Mouse (Mus musculus) heart, postnatal 25 days (tissue): Measurements from ENCODE around the gene Ffar3. TPM values are rescaled to one million over a fixed set of nuclear protein-coding genes. Genes with fewer than 3 reads are reported as not detected.

Experiments used
- total RNA-seq, 2 experiments: library from RNA; stranded (reverse); gene quantifications; 2 replicates each; pipeline ENCODE4 v1.2.3; 2021

Ffar3 gene
- total RNA-seq, 2 experiments from 2014 or later = not detected

Other genes with a start within 250 kb of the Ffar3 start
- gene Upk1a, start 243.3 kb downstream of the Ffar3 start, total RNA-seq = under 1 TPM in 1 of 2 experiments, not detected in 1; 0.52 TPM
- 1,000 to 10,000 TPM; 4,579 to 4,828 TPM for gene Cox6b1, start 230.0 kb downstream of the Ffar3 start, total RNA-seq
- not detected for gene Etv2, start 220.3 kb downstream of the Ffar3 start, total RNA-seq
- gene Rbm42, start 205.9 kb downstream of the Ffar3 start, total RNA-seq = 10 to 100 TPM; 49.9 to 53.9 TPM
- 1 to 10 TPM; 4.3 TPM for gene Haus5, start 191.2 kb downstream of the Ffar3 start, total RNA-seq
- gene Pmis2, start 184.6 kb downstream of the Ffar3 start, total RNA-seq = under 1 TPM in 1 of 2 experiments, not detected in 1; 0.65 TPM
- gene 2200002J24Rik, start 157.3 kb downstream of the Ffar3 start, total RNA-seq = not detected
- gene Atp4a, start 144.0 kb downstream of the Ffar3 start, total RNA-seq = not detected
- gene Tmem147, start 126.6 kb downstream of the Ffar3 start, total RNA-seq = 100 to 1,000 TPM; 269 to 278 TPM
- not detected for gene Gapdhs, start 112.5 kb downstream of the Ffar3 start, total RNA-seq
- 1 to 10 TPM; 2.3 to 5.5 TPM for gene Sbsn, start 104.7 kb downstream of the Ffar3 start, total RNA-seq
- gene Dmkn, start 92.4 kb downstream of the Ffar3 start, total RNA-seq = 1 to 10 TPM; 3.6 to 6.6 TPM
- gene Krtdap, start 68.3 kb downstream of the Ffar3 start, total RNA-seq = not detected
- gene Ffar2, start 32.4 kb downstream of the Ffar3 start, total RNA-seq = under 1 TPM in 1 of 2 experiments, not detected in 1; 0.22 TPM
- gene Ffar1, start 5.4 kb upstream of the Ffar3 start, total RNA-seq = not detected
- gene Cd22, start 24.2 kb upstream of the Ffar3 start, total RNA-seq = 1 to 10 TPM in 1 of 2 experiments, under 1 TPM in 1; 0.78 to 1.4 TPM
- gene Mag, start 58.7 kb upstream of the Ffar3 start, total RNA-seq = under 1 TPM in 1 of 2 experiments, not detected in 1; 0.36 TPM
- gene Hamp2, start 68.5 kb upstream of the Ffar3 start, total RNA-seq = 1 to 10 TPM; 6.5 to 9.5 TPM
- 10 to 100 TPM; 16.8 to 34.4 TPM for gene Hamp, start 87.9 kb upstream of the Ffar3 start, total RNA-seq
- 100 to 1,000 TPM; 103 to 121 TPM for gene Usf2, start 100.6 kb upstream of the Ffar3 start, total RNA-seq
- gene Lsr, start 117.3 kb upstream of the Ffar3 start, total RNA-seq = 1 to 10 TPM; 4.3 to 5.6 TPM
- gene Fam187b, start 117.6 kb upstream of the Ffar3 start, total RNA-seq = under 1 TPM in 1 of 2 experiments, not detected in 1; 0.29 TPM
- 10 to 100 TPM; 26.1 to 31.0 TPM for gene Fxyd5, start 186.3 kb upstream of the Ffar3 start, total RNA-seq
- 1 to 10 TPM in 1 of 2 experiments, under 1 TPM in 1; 0.70 to 1.3 TPM for gene Fxyd7, start 195.3 kb upstream of the Ffar3 start, total RNA-seq
- gene Fxyd1, start 201.0 kb upstream of the Ffar3 start, total RNA-seq = 100 to 1,000 TPM; 861 to 862 TPM
- 1 to 10 TPM; 2.6 to 4.8 TPM for gene Lgi4, start 203.2 kb upstream of the Ffar3 start, total RNA-seq
- gene Fxyd3, start 220.5 kb upstream of the Ffar3 start, total RNA-seq = 1 to 10 TPM; 3.1 to 3.8 TPM